Mouse (Mus musculus) forebrain, embryonic 14.5 days (tissue): Measurements from ENCODE around the gene Nudcd2. TPM values are rescaled to one million over a fixed set of nuclear protein-coding genes. Genes with fewer than 3 reads are reported as not detected.

Experiments used
- ATAC-seq: fragments of 200-750 bp; cut with Nextera tagmentation; 2 replicates; pipeline ENCODE4 v1.8.0; 2017; ENCODE audit warnings: mild to moderate bottlenecking, moderate library complexity
- DNase-seq: peaks from one replicate; pipeline ENCODE4 v3.0.0-alpha.2; 2015; ENCODE audit warnings: low spot score
- H3K27ac ChIP-seq: fragments of 300-500 bp; sonication (generic); 2 replicates; pipeline ENCODE4 v1.5.1; 2014; ENCODE audit warnings: low read depth, mild to moderate bottlenecking, control low read depth, low read length, moderate library complexity
- H3K27me3 ChIP-seq: fragments of 300-500 bp; sonication (generic); replicated peaks from 2 replicates; pipeline ENCODE4 v1.6.1; 2014; ENCODE audit warnings: low read length, control low read depth, mixed read lengths; ENCODE audit not compliant: control insufficient read depth, insufficient read depth
- H3K36me3 ChIP-seq: fragments of 300-500 bp; sonication (generic); 2 replicates; pipeline ENCODE4 v1.6.1; 2014; ENCODE audit warnings: low read length, control low read depth; ENCODE audit not compliant: control insufficient read depth, insufficient read depth
- H3K4me1 ChIP-seq: fragments of 300-500 bp; sonication (generic); 2 replicates; pipeline ENCODE4 v1.6.1; 2014; ENCODE audit warnings: antibody characterized with exemption, low read length, control low read depth; ENCODE audit not compliant: control insufficient read depth, insufficient read depth
- H3K4me2 ChIP-seq: fragments of 300-500 bp; sonication (generic); 2 replicates; pipeline ENCODE4 v1.6.1; 2014; ENCODE audit warnings: mild to moderate bottlenecking, control low read depth, low read length
- H3K4me3 ChIP-seq: fragments of 300-500 bp; sonication (generic); 2 replicates; pipeline ENCODE4 v1.5.1; 2014; ENCODE audit warnings: low read depth, low read length, control low read depth
- H3K9ac ChIP-seq: fragments of 300-500 bp; sonication (generic); 2 replicates; pipeline ENCODE4 v1.6.1; 2014; ENCODE audit warnings: mild to moderate bottlenecking, low read length, control low read depth, moderate library complexity
- H3K9me3 ChIP-seq: fragments of 300-500 bp; sonication (generic); replicated peaks from 2 replicates; pipeline ENCODE4 v1.6.1; 2016; ENCODE audit warnings: low read length, control low read depth, mixed read lengths; ENCODE audit not compliant: control insufficient read depth
- WGBS: fragments of 180-500 bp; shearing (Covaris S2); extraction: QIAGEN DNeasy Blood & Tissue Kit; methylation state at CpG from one replicate; pipeline ENCODE4 v1.1.7; 2014; 5-methylcytosine and 5-hydroxymethylcytosine counted together
- polyA plus RNA-seq: library from polyadenylated mRNA; unstranded; fragments of >200 nt; fragmentation: Nextera tagmentation; extraction: Ambion mirVana; gene quantifications from 2 replicates; pipeline ENCODE4 v1.2.1, GENCODE M21; 2014

Nudcd2 gene
- polyA plus RNA-seq, 1 experiment from 2014 or later, result 98.2 TPM

DNA sequence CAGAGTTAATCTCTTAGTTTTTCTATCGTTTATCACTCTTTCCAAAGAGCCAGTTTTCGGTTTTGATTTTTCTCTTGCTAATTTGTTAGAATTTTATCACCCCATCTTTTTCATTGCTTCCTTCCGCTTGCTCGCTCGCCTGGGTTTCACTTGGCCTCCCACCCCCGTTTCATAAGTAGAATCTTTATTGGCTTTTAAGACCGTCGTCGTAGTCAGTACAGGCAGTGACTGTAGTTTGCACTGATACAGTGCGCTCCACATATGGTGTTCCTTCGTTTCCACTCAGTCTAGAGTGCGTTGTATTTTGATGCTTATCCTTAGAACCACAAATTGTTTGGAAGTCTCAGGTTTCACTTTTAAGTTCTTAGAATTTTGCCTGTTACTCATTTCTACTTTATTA is 12.9 kb downstream of the Nudcd2 start:
- no peak overlapping the region for H3K9ac ChIP-seq

DNA sequence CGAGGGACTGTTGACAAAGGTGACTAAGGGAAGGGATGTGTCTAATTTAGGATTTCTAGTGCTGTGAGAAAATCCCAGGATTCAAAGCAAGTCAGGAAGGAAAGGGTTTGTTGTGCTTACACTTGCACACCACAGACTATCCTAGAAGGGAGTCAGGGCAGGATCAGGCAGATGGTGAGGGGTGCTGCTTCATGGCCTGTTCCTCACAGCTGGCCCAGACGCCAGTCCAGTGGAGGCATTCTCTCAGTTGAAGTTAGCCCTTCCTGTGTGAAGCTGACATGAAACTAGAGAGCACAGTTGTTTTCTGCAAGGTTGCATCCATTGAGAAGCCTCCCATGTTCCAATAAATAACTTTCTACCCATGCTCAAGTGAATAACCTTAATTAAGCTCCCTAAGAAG is 14.2 kb downstream of the Nudcd2 start:
- Histone ChIP-seq H3K9me3 (no peaks in the 10 kb centered on the region), H3K4me1 (no peaks in the 10 kb centered on the region), H3K27ac (no peak overlapping the region), H3K4me2 (no peak overlapping the region), H3K36me3 (peaks cover 7% of the 10 kb centered on the region), H3K9ac (no peak overlapping the region), H3K27me3 (no peaks in the 10 kb centered on the region), H3K4me3 (no peak overlapping the region)
- WGBS, result 75% methylated on average over 2 of the region's 2 CpGs
- ATAC-seq (no peak), DNase-seq (no peak)

More for the DNA sequence above, 12.9 kb downstream of the Nudcd2 start:
- Histone ChIP-seq H3K27me3 (no peaks in the 10 kb centered on the region), H3K36me3 (peaks cover 14% of the 10 kb centered on the region), H3K4me1 (no peaks in the 10 kb centered on the region), H3K9me3 (no peaks in the 10 kb centered on the region), H3K4me3 (no peak overlapping the region), H3K4me2 (no peak overlapping the region), H3K27ac (no peak overlapping the region)
- DNase-seq (no peak), ATAC-seq (no peak)
- 92% methylated on average over 12 of the region's 12 CpGs for WGBS

DNA sequence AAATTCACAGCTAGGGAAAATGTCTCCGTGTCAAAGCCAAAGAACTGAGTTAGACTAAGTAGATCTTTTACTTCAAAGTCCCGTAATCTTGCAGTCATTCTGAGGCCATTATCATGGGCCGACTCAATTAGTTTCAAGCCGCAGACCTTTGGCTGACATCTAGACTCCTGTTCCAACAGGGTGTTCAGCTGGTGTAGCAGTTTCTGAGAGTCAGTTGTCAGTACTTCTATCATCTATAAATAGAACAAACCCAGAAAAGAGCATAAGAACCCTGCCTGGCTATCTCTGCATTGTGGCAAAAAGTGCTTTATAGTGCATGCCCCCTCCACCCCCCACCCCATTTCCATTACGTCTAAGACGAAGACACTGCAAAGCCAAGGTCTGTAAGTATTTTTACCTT is 20.4 kb downstream of the Nudcd2 start:
- no peak overlapping the region for H3K4me3 ChIP-seq
- 82% methylated on average over 6 of the region's 6 CpGs for WGBS
- no peaks in the 10 kb centered on the region for H3K27me3 ChIP-seq
- H3K4me1 ChIP-seq, result peaks cover 4% of the 10 kb centered on the region; the same call in 1 of the 2 replicates
- H3K27ac ChIP-seq, result no peak overlapping the region
- no peak for ATAC-seq
- H3K9me3 ChIP-seq, result no peaks in the 10 kb centered on the region
- peaks cover 4% of the 10 kb centered on the region for H3K36me3 ChIP-seq
- DNase-seq, result no peak
- H3K4me2 ChIP-seq, result peak overlapping the region; percentile 73; the same call in 1 of the 2 replicates
- H3K9ac ChIP-seq, result no peak overlapping the region

GRCm38 (mm10) chr11:40754664-40755107 is 21.2 kb downstream of the Nudcd2 start:
- peaks cover 3% of the 10 kb centered on the region for H3K36me3 ChIP-seq
- peak overlapping the region; percentile 76 for H3K4me3 ChIP-seq
- H3K27me3 ChIP-seq, result no peaks in the 10 kb centered on the region
- H3K9ac ChIP-seq, result peak overlapping the region; percentile 84
- peak; percentile 24 for ATAC-seq
- peaks cover 4% of the 10 kb centered on the region; the same call in 1 of the 2 replicates for H3K4me1 ChIP-seq
- H3K4me2 ChIP-seq, result peak overlapping the region; percentile 73
- DNase-seq, result no peak
- no peak overlapping the region for H3K27ac ChIP-seq
- H3K9me3 ChIP-seq, result no peaks in the 10 kb centered on the region
- WGBS, result 2% methylated on average over 19 of the region's 19 CpGs

- peak; percentile 97 for DNase-seq
- H3K36me3 ChIP-seq, result no peaks in the 10 kb centered on the region
- ATAC-seq, result peak; percentile 99
- 0% methylated on average over 25 of the region's 25 CpGs for WGBS
- H3K4me3 ChIP-seq, result peak within 1 kb of the TSS; percentile 76
- H3K4me1 ChIP-seq, result peaks cover 4% of the 10 kb centered on the region; the same call in 1 of the 2 replicates
- no peaks in the 10 kb centered on the region for H3K27me3 ChIP-seq
- H3K4me2 ChIP-seq, result peak within 1 kb of the TSS; percentile 73
- H3K27ac ChIP-seq, result no peak within 1 kb of the TSS
- H3K9me3 ChIP-seq, result no peaks in the 10 kb centered on the region
- H3K9ac ChIP-seq, result peak within 1 kb of the TSS; percentile 84
These were observed 21.7 kb downstream of the Nudcd2 start, which contains the start of gene Ccng1 for GRCm38 (mm10) chr11:40755109-40755627. Gene Ccng1, minus strand, starts transcription at chr11:40755311.

DNA sequence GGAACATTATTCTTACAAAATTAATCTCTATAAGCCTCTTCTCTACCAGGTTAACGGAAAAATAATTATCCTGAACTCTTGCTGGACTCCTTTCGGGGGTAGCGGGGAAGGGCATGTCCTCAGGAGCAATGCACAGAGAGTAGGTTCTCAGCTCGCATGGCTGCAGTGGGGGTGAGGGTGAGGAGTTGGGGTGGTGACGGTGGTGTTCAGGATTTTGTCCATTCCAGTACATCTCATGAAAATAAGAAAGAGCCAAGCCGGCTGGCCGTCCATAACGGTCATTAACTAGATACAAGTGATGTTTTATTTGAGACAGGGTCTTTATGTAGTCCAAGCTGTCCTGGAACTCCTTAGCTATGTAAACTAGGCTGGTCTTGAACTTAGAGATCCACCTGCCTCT is 22.5 kb downstream of the Nudcd2 start:
- no peaks in the 10 kb centered on the region for H3K36me3 ChIP-seq
- no peak overlapping the region for H3K4me3 ChIP-seq
- H3K9ac ChIP-seq, result no peak overlapping the region
- no peak overlapping the region for H3K27ac ChIP-seq
- H3K9me3 ChIP-seq, result no peaks in the 10 kb centered on the region
- peak overlapping the region; percentile 73; the same call in 1 of the 2 replicates for H3K4me2 ChIP-seq
- H3K4me1 ChIP-seq, result peaks cover 4% of the 10 kb centered on the region; the same call in 1 of the 2 replicates
- DNase-seq (no peak), ATAC-seq (no peak)
- H3K27me3 ChIP-seq, result no peaks in the 10 kb centered on the region
- 83% methylated on average over 8 of the region's 8 CpGs for WGBS

DNA sequence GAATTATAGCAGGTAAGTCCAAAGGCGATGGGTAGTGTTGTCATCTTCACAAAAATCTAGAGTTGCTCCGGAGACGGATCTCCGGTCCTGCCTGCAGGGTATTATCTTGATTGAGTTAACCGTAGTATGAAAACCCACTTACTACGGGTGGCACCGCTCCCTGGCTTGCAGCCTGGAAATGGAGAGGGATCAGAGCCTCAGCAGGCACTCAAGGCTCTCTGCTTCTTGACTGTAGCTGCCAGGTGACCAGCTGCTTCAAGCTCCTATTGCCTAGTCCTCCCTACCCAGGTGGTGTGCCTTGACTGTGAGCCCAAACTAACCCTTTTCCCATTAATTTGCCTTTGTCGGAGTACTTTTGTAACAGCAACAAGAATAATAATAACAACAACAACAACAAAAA is 26.4 kb downstream of the Nudcd2 start:
- Histone ChIP-seq H3K4me2 (no peak overlapping the region), H3K9ac (no peak overlapping the region), H3K27me3 (no peaks in the 10 kb centered on the region), H3K9me3 (no peaks in the 10 kb centered on the region), H3K27ac (no peak overlapping the region), H3K4me3 (no peak overlapping the region), H3K36me3 (no peaks in the 10 kb centered on the region), H3K4me1 (no peaks in the 10 kb centered on the region)
- WGBS, result 84% methylated on average over 8 of the region's 8 CpGs
- DNase-seq (no peak), ATAC-seq (no peak)

DNA sequence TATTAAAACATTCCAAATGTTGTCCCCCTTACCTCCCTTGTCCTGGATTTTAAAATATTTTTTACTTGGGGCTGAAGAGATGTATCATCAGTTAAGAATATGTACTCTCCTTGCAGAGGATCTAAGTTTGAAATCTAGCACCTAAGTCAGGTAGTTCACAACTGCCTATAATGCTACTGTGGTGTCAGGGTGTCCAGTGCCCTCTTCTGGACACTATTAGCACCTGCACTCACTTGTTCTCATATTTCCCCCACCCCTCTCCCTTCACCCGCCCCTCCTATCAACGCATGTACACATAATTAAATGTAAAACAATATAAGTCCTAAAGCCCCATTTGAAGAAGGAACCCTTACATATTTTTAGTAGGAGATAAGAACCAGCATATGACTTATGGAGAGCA is 29.9 kb downstream of the Nudcd2 start:
- Histone ChIP-seq H3K27ac (no peak overlapping the region), H3K4me3 (no peak overlapping the region), H3K9ac (no peak overlapping the region), H3K27me3 (no peaks in the 10 kb centered on the region), H3K9me3 (no peaks in the 10 kb centered on the region), H3K4me1 (no peaks in the 10 kb centered on the region), H3K36me3 (no peaks in the 10 kb centered on the region), H3K4me2 (no peak overlapping the region)
- DNase-seq (no peak), ATAC-seq (0 out of 2 replicates have a peak, but pooled peaks have one; percentile 32)
- 26% methylated on average over 2 of the region's 2 CpGs for WGBS

GRCm38 (mm10) chr11:40764690-40765089 is 31.2 kb downstream of the Nudcd2 start:
- DNase-seq (no peak), ATAC-seq (no peak)
- Histone ChIP-seq H3K27me3 (no peaks in the 10 kb centered on the region), H3K9ac (no peak overlapping the region), H3K4me3 (no peak overlapping the region), H3K4me2 (no peak overlapping the region), H3K9me3 (no peaks in the 10 kb centered on the region), H3K4me1 (no peaks in the 10 kb centered on the region), H3K36me3 (no peaks in the 10 kb centered on the region), H3K27ac (no peak overlapping the region)
- WGBS, result 83% methylated on average over 4 of the region's 4 CpGs
